Mouse (Mus musculus): Measurements from ENCODE around the gene Wsb2. TPM values are rescaled to one million over a fixed set of nuclear protein-coding genes. Genes with fewer than 3 reads are reported as not detected.

Wsb2 gene
- polyA plus RNA-seq, 1 experiment = 29.6 TPM

- Histone ChIP-seq H3K4me1 (peaks cover 54% of the 10 kb centered on the region), H3K9me3 (no peaks in the 10 kb centered on the region), H3K27me3 (replicated peaks) (peaks cover 38% of the 10 kb centered on the region), H3K36me3 (replicated peaks; ENCODE audit: low read length) (no peaks in the 10 kb centered on the region), H3K4me3 (replicated peaks) (peak overlapping the region; percentile 93)
- TF ChIP-seq GATA1 (IDR thresholded peaks at IDR 0.05; ENCODE audit: borderline replicate concordance, low read length) = no peak
- no peak for TF ChIP-seq FLI1 (IDR thresholded peaks at IDR 0.05; ENCODE audit: low read length)
Measured at GRCm38 (mm10) chr5:117355648-117356303, 1.3 kb upstream of the Wsb2 start.

- TF ChIP-seq FLI1 (IDR thresholded peaks at IDR 0.05; ENCODE audit: low read length) (no peak), GATA1 (IDR thresholded peaks at IDR 0.05; ENCODE audit: borderline replicate concordance, low read length) (no peak)
- Histone ChIP-seq H3K9me3 (no peaks in the 10 kb centered on the region), H3K36me3 (replicated peaks; ENCODE audit: low read length) (no peaks in the 10 kb centered on the region), H3K27me3 (replicated peaks) (peaks cover 33% of the 10 kb centered on the region), H3K4me1 (peaks cover 62% of the 10 kb centered on the region), H3K4me3 (replicated peaks) (peak overlapping the region; percentile 93)
Measured at GRCm38 (mm10) chr5:117356365-117357128, 557 bp upstream of the Wsb2 start.

DNA sequence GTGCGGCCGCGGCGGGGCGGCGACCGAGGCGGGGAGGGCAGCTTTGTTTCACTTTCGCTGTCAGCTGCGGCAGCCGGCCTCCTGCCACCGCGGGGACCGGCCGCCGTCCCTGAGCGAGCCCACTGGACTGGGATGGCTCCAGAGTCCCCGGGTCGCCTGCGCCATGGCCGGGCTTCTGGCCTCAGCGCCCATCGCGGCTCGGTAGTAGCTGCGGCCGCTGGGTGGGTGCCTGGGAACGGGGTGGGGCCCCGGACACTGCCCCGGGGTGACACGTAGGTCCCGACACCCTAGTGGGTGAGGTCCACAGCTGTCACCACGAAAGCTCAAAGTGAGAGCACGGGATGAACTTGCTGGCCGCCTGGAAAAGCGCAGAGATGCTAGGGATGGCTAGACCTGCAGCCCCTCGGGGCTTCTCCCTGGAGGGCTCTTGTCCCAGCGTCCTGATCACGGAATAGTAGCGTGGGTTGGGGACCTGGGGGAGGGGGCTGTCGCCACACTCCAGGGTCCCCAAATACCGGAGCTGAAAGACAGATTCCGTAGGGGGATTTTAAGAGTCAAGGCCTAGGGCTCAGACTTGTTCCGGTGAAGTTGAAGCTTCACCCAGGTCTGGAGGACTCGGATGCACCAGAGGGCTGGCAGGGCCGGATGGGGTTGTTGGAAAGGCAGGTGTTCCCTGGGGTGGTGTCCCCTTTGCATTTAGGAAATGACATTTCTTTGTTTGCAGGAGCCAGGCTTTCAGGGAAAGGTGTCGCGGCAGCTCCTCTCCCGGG, 559 bp downstream of the Wsb2 start:
- TF ChIP-seq FLI1 (IDR thresholded peaks at IDR 0.05; ENCODE audit: low read length) (no peak), GATA1 (IDR thresholded peaks at IDR 0.05; ENCODE audit: borderline replicate concordance, low read length) (no peak)

GRCm38 (mm10) chr5:117358248-117358630, 1.1 kb downstream of the Wsb2 start:
- Histone ChIP-seq H3K27me3 (replicated peaks) (peaks cover 20% of the 10 kb centered on the region), H3K4me1 (peaks cover 77% of the 10 kb centered on the region), H3K4me3 (replicated peaks) (peak overlapping the region; percentile 93), H3K36me3 (replicated peaks; ENCODE audit: low read length) (peaks cover 4% of the 10 kb centered on the region), H3K9me3 (no peaks in the 10 kb centered on the region)
- TF ChIP-seq FLI1 (IDR thresholded peaks at IDR 0.05; ENCODE audit: low read length) = no peak

More for the DNA sequence above, 559 bp downstream of the Wsb2 start:
- Histone ChIP-seq H3K4me1 (peaks cover 71% of the 10 kb centered on the region), H3K9me3 (no peaks in the 10 kb centered on the region), H3K27me3 (replicated peaks) (peaks cover 26% of the 10 kb centered on the region), H3K4me3 (replicated peaks) (peak overlapping the region; percentile 93), H3K36me3 (replicated peaks; ENCODE audit: low read length) (no peaks in the 10 kb centered on the region)

DNA sequence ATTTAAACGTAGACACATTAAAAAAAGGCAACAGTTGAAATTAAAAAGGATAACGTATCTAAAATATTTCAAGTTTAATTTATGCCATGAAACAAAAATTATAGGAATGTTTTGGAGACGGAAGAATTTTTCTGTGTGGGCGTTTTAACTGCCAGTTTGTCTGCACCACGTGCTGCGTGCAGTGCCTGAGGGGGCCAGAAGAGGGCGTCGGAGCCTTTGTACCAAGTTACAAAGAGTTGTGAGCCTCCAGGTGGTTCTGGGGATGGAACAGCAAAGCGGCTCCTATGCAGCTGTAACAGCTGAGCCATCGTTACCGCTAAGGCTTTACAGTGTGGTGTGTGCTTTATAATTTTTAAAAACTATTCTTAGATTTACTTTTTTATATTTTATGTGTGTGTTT, 1.6 kb downstream of the Wsb2 start:
- H3K4me1 ChIP-seq = peaks cover 81% of the 10 kb centered on the region
- TF ChIP-seq FLI1 (IDR thresholded peaks at IDR 0.05; ENCODE audit: low read length) (no peak), GATA1 (IDR thresholded peaks at IDR 0.05; ENCODE audit: borderline replicate concordance, low read length) (no peak)
- peaks cover 8% of the 10 kb centered on the region for H3K36me3 ChIP-seq (replicated peaks; ENCODE audit: low read length)
- H3K4me3 ChIP-seq (replicated peaks) = peak overlapping the region; percentile 53
- peaks cover 16% of the 10 kb centered on the region for H3K27me3 ChIP-seq (replicated peaks)
- H3K9me3 ChIP-seq = no peaks in the 10 kb centered on the region

DNA sequence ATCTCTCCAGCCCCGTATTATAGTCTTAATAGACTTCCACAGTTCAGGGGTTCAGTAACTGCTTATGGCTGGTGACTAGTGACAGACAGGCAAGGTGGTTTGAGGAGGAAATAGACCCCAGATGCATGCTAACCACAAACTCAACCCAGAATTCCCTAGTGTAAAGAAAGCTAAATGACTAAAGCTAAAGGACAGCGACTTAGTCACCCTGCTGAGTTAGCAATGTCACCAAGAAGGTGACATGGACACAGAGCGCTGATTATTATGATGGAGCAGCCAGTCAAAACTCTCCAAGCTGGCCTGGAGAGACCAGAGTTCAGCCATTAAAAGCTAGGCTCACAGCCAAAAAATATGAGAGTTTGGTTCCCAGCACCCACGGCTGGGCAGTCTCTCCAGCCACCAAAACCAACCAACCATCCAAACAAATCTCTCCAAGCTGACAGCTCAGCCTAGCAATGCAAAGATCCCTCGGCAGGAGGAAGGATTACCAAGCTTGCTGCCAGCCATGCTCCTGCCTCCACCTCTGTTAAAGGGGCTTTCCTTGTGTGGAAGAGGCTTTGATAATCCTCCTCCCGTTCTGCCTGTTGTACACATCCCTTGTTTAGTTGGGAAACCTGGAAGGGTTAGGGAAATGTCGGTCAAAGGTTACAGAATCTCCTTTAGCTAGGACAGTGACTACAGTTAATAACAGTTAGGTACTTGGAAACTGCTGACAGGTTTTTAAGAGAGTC, 2.6 kb downstream of the Wsb2 start:
- no peak for TF ChIP-seq GATA1 (IDR thresholded peaks at IDR 0.05; ENCODE audit: borderline replicate concordance, low read length)
- no peak for TF ChIP-seq FLI1 (IDR thresholded peaks at IDR 0.05; ENCODE audit: low read length)
- Histone ChIP-seq H3K27me3 (replicated peaks) (peaks cover 10% of the 10 kb centered on the region), H3K4me1 (peaks cover 75% of the 10 kb centered on the region), H3K36me3 (replicated peaks; ENCODE audit: low read length) (peaks cover 18% of the 10 kb centered on the region), H3K4me3 (replicated peaks) (no peak overlapping the region), H3K9me3 (no peaks in the 10 kb centered on the region)

DNA sequence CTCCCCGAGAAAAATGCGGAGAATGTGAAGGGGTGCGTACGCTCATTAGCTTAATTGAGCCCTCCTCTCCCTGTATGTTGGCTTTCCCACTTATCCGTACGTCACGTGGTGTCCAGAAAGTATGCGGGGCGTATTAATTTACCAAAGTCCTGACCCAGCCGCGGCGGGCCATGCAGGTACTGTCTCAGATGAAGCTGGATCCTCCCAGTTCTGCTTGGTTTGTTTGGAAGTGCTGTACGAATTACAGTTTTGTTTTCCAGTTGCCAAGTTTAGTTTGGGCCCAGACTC, 3.1 kb downstream of the Wsb2 start:
- Histone ChIP-seq H3K4me3 (replicated peaks) (no peak overlapping the region), H3K9me3 (no peaks in the 10 kb centered on the region), H3K27me3 (replicated peaks) (peaks cover 6% of the 10 kb centered on the region), H3K36me3 (replicated peaks; ENCODE audit: low read length) (peaks cover 23% of the 10 kb centered on the region), H3K4me1 (peaks cover 73% of the 10 kb centered on the region)
- TF ChIP-seq GATA1 (IDR thresholded peaks at IDR 0.05; ENCODE audit: borderline replicate concordance, low read length) = no peak
- TF ChIP-seq FLI1 (IDR thresholded peaks at IDR 0.05; ENCODE audit: low read length) = no peak

GRCm38 (mm10) chr5:117360631-117361541, 3.8 kb downstream of the Wsb2 start:
- TF ChIP-seq GATA1 (IDR thresholded peaks at IDR 0.05; ENCODE audit: borderline replicate concordance, low read length) (no peak), FLI1 (IDR thresholded peaks at IDR 0.05; ENCODE audit: low read length) (no peak)
- peak overlapping the region; percentile 60 for H3K4me3 ChIP-seq (replicated peaks)
- H3K4me1 ChIP-seq = peaks cover 66% of the 10 kb centered on the region
- H3K36me3 ChIP-seq (replicated peaks; ENCODE audit: low read length) = peaks cover 30% of the 10 kb centered on the region
- H3K9me3 ChIP-seq = no peaks in the 10 kb centered on the region
- H3K27me3 ChIP-seq (replicated peaks) = no peaks in the 10 kb centered on the region

DNA sequence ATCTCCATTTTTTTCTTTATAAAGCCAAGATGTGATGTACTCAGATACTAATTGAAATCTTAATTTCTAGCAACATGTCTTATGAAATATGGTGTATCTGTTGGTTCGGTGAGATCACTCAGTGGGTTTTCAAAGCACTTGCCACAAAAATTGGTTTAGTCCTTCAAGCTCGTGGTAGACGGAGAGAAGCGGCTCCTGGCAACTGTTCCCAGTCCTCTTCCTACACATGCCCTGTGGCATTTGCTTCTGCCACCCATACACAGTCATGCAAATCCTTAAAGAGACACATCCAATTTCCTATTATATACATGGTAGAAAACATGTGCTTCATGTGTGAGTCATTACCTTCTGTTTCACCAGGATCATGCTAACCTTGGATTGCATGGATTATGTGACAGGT, 4.5 kb downstream of the Wsb2 start:
- no peaks in the 10 kb centered on the region for H3K27me3 ChIP-seq (replicated peaks)
- no peaks in the 10 kb centered on the region for H3K9me3 ChIP-seq
- H3K36me3 ChIP-seq (replicated peaks; ENCODE audit: low read length) = peaks cover 37% of the 10 kb centered on the region
- peaks cover 59% of the 10 kb centered on the region for H3K4me1 ChIP-seq
- H3K4me3 ChIP-seq (replicated peaks) = no peak overlapping the region
- TF ChIP-seq GATA1 (IDR thresholded peaks at IDR 0.05; ENCODE audit: borderline replicate concordance, low read length) = no peak
- no peak for TF ChIP-seq FLI1 (IDR thresholded peaks at IDR 0.05; ENCODE audit: low read length)

All from megakaryocyte, embryonic 14.5 days (primary cell).